Mouse (Mus musculus) liver, embryonic 13.5 days (tissue): Measurements from ENCODE around the gene Man2b2. TPM values are rescaled to one million over a fixed set of nuclear protein-coding genes. Genes with fewer than 3 reads are reported as not detected.

Source experiments
- ATAC-seq: fragments of 200-750 bp; cut with Nextera tagmentation; 2 replicates; pipeline ENCODE4 v1.8.0; 2017; ENCODE audit warnings: low read depth, mild to moderate bottlenecking, moderate number of reproducible peaks, moderate library complexity
- DNase-seq: peaks from one replicate; pipeline ENCODE4 v3.0.0; 2022
- H3K27ac ChIP-seq: fragments of 300-500 bp; sonication (generic); 2 replicates; pipeline ENCODE4 v1.5.1; 2015; ENCODE audit warnings: moderate library complexity, mild to moderate bottlenecking, inconsistent platforms
- H3K27me3 ChIP-seq: fragments of 300-500 bp; sonication (generic); 2 replicates; pipeline ENCODE4 v1.6.1; 2015; ENCODE audit warnings: mild to moderate bottlenecking, inconsistent platforms
- H3K36me3 ChIP-seq: fragments of 300-500 bp; sonication (generic); 2 replicates; pipeline ENCODE4 v1.6.1; 2015; ENCODE audit warnings: mild to moderate bottlenecking, inconsistent platforms
- H3K4me1 ChIP-seq: fragments of 300-500 bp; sonication (generic); replicated peaks from 2 replicates; pipeline ENCODE4 v1.6.1; 2015; ENCODE audit warnings: inconsistent platforms
- H3K4me2 ChIP-seq: fragments of 300-500 bp; sonication (generic); 2 replicates; pipeline ENCODE4 v1.6.1; 2015; ENCODE audit warnings: inconsistent platforms, mild to moderate bottlenecking, moderate library complexity
- H3K4me3 ChIP-seq: fragments of 300-500 bp; sonication (generic); replicated peaks from 2 replicates; pipeline ENCODE4 v1.5.1; 2015; ENCODE audit warnings: mild to moderate bottlenecking, inconsistent platforms
- H3K9ac ChIP-seq: fragments of 300-500 bp; sonication (generic); 2 replicates; pipeline ENCODE4 v1.6.1; 2015; ENCODE audit warnings: mild to moderate bottlenecking, inconsistent platforms
- H3K9me3 ChIP-seq: fragments of 300-500 bp; sonication (generic); replicated peaks from 2 replicates; pipeline ENCODE4 v1.6.1; 2016; ENCODE audit warnings: inconsistent platforms
- WGBS: fragments of 180-500 bp; shearing (Covaris S2); methylation state at CpG from one replicate; pipeline ENCODE4 v1.1.7; 2015; ENCODE audit not compliant: insufficient replicate concordance; 5-methylcytosine and 5-hydroxymethylcytosine counted together
- polyA plus RNA-seq: library from polyadenylated mRNA; unstranded; fragments of >200 nt; fragmentation: Nextera tagmentation; extraction: Ambion mirVana; gene quantifications from 2 replicates; pipeline ENCODE4 v1.2.1, GENCODE M21; 2015

The Man2b2 gene
- polyA plus RNA-seq, 1 experiment from 2014 or later, result 8.2 TPM

DNA sequence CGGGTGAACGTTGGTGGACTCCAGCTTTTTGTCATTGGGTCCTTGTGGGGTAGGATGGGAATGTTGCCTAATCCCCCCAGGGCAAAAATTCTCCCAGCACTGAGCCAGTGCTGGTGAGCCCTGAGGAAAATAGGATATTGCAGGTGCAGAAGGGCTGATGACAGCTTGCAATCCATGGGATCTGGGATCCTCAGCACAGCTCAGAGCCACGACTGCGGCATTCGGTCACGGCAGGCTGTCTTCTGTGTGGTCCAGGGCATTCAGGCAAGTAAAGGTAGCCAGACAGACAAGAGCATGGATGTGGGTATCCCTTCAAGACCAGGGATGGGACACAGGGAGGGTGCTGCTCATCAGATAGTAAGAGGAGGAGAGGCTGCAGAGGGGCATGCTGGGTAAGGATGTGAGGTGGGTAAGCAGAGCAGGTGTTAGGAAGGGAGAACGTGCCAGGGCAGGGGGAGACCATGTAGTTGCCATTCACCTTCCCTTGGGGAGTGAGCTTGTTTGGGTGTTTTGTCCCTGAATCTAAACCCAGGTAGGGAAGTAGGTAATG is 36.3 kb upstream of the Man2b2 start:
- H3K9ac ChIP-seq, result no peak overlapping the region
- no peaks in the 10 kb centered on the region for H3K9me3 ChIP-seq
- H3K36me3 ChIP-seq, result no peaks in the 10 kb centered on the region
- H3K4me3 ChIP-seq, result no peak overlapping the region
- DNase-seq (no peak), ATAC-seq (no peak)
- H3K4me2 ChIP-seq, result no peak overlapping the region
- WGBS, result 52% methylated on average over 7 of the region's 7 CpGs
- peaks cover 77% of the 10 kb centered on the region for H3K27me3 ChIP-seq
- H3K27ac ChIP-seq, result no peak overlapping the region
- no peaks in the 10 kb centered on the region for H3K4me1 ChIP-seq

DNA sequence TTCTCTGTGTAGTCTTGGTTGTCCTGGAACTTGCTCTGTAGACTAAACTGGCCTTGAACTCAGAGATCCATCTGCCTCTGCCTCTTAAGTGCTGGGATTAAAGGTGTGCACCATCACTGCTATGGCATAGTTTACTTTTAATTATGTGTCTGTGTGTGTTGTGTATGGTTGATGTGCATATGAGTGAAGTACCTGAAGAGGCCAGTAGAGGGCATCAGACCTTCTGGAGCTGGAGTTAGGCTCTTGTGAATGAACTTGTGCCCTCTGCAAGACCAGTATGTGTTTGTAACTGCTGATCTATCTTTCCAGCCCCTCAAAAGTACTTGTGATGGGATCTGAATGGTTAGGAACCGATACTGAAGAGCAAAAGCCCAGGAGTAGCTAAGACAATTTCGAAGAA is 30.6 kb upstream of the Man2b2 start:
- no peak overlapping the region for H3K4me2 ChIP-seq
- no peak overlapping the region for H3K27ac ChIP-seq
- peaks cover 20% of the 10 kb centered on the region for H3K27me3 ChIP-seq
- no peak overlapping the region for H3K9ac ChIP-seq
- DNase-seq, result no peak
- H3K4me3 ChIP-seq, result no peak overlapping the region
- 72% methylated on average over 2 of the region's 2 CpGs for WGBS
- no peaks in the 10 kb centered on the region for H3K9me3 ChIP-seq
- ATAC-seq, result no peak
- no peaks in the 10 kb centered on the region for H3K4me1 ChIP-seq
- no peaks in the 10 kb centered on the region for H3K36me3 ChIP-seq

DNA sequence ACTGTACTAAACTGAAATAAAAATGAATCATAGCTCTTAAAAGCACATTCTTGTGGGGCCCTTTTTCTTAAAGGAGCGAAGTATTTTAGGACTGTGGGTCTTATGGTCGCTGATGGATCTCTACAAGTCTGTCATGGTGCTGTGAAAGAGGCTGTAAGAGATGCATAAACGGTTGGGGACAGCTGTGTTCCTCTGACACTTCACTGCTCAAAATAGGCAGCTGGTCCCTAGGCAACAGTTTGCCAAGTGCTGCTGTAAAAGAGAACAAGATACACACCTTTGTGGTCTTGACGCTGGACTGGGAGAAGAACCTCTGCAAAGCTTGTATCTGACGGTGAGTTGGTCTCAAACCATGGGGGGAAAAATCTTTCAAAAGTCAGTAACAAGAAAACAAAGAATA is 27.1 kb upstream of the Man2b2 start:
- Histone ChIP-seq H3K9me3 (no peaks in the 10 kb centered on the region), H3K4me1 (no peaks in the 10 kb centered on the region)

DNA sequence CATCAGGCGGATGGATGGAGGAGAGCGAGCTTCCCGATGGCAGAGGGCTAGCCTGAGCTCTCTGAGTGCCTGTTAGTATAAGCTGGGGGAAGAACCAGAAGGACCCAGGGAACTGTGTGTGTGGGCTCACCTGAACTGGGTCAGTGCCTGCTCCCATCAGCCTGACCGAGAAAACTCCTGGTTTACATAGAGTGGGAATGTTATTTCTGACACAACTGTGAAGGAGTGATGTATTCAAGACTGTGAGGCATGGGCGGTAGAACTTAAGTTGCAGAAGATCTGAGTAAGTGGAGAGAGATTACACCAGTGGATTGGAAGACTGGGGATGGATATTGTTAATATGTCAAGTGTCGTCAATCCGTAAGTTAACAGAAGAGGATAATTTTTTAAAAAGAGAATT is 26.1 kb upstream of the Man2b2 start:
- ATAC-seq (no peak), DNase-seq (no peak)
- WGBS, result 75% methylated on average over 7 of the region's 7 CpGs
- Histone ChIP-seq H3K9ac (no peak overlapping the region), H3K4me1 (no peaks in the 10 kb centered on the region), H3K36me3 (no peaks in the 10 kb centered on the region), H3K9me3 (no peaks in the 10 kb centered on the region), H3K4me2 (no peak overlapping the region), H3K27ac (no peak overlapping the region), H3K27me3 (no peaks in the 10 kb centered on the region), H3K4me3 (no peak overlapping the region)

More for the DNA sequence above, 27.1 kb upstream of the Man2b2 start:
- H3K4me2 ChIP-seq, result no peak overlapping the region
- DNase-seq (no peak), ATAC-seq (no peak)
- H3K27me3 ChIP-seq, result no peaks in the 10 kb centered on the region; the same call in 1 of the 2 replicates
- H3K4me3 ChIP-seq, result no peak overlapping the region
- H3K27ac ChIP-seq, result no peak overlapping the region
- 58% methylated on average over 5 of the region's 5 CpGs for WGBS
- H3K9ac ChIP-seq, result no peak overlapping the region
- H3K36me3 ChIP-seq, result no peaks in the 10 kb centered on the region

DNA sequence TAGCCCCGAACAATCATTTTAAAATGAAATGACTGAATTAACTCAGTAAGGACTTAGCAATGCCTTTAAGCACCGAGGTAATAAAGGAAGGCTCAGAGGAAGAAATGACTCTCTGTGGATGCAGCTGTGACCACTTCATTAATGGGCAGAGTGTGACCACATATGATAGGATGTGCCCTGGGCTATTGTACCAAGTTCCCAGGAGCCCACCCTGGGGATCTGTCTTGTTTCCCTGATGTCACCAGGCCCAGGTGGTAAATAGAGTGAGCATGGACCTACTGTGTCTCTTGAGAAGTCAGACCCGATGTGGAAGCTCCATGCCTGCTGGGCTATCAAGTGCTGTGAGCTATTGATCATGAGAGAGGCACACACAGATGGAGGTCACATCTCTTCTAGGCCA is 24.7 kb upstream of the Man2b2 start:
- WGBS, result 53% methylated on average over 3 of the region's 3 CpGs
- H3K27me3 ChIP-seq, result no peaks in the 10 kb centered on the region
- DNase-seq (no peak), ATAC-seq (no peak)
- no peaks in the 10 kb centered on the region for H3K4me1 ChIP-seq
- no peak overlapping the region for H3K27ac ChIP-seq
- no peak overlapping the region for H3K4me3 ChIP-seq
- H3K36me3 ChIP-seq, result no peaks in the 10 kb centered on the region
- H3K4me2 ChIP-seq, result no peak overlapping the region
- H3K9me3 ChIP-seq, result no peaks in the 10 kb centered on the region
- no peak overlapping the region for H3K9ac ChIP-seq

DNA sequence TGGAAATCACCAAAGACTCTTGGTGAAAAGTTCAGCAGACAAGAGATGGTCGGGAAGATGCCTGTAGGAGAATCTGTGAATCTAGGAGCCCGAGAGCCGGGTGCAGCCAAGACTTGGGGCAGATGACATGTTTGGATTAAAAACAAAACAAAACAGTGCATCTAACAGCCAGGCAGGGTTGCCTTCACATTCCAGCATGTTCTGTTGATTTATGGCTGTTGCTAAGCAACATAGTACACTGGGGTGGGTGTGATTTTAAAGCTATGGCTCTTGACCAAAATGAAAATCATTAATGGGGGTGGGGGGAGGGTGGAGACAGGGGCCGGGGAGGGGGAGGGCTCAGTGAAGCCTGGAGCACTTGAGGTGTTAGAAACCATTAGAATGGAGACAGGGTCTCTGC is 21.1 kb upstream of the Man2b2 start:
- WGBS, result 45% methylated on average over 4 of the region's 4 CpGs

DNA sequence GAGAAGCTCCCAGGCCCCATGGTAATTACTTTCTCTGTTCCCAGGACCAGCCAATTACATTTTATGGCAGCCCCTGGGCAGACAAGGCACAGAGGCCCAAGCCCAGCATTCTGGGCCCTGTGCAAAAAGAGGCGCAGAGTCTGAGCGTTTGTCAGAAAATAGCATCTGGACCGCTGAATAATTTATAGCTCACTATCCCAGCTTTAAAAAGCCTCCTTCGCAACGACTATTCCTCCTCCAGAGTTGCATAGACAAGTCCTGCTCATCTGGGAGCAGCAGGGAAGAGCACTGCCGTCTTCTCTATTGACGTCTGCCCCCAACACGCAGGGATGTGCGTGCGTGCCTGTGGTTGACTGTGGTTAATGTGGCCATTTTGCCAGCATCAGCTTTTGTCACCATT is 14.0 kb upstream of the Man2b2 start:
- H3K36me3 ChIP-seq, result no peaks in the 10 kb centered on the region
- no peak overlapping the region for H3K27ac ChIP-seq
- DNase-seq (no peak), ATAC-seq (no peak)
- no peak overlapping the region for H3K4me2 ChIP-seq
- no peaks in the 10 kb centered on the region for H3K27me3 ChIP-seq
- no peaks in the 10 kb centered on the region for H3K4me1 ChIP-seq
- 74% methylated on average over 10 of the region's 10 CpGs for WGBS
- H3K9me3 ChIP-seq, result no peaks in the 10 kb centered on the region
- no peak overlapping the region for H3K9ac ChIP-seq
- H3K4me3 ChIP-seq, result no peak overlapping the region

More for the DNA sequence above, 21.1 kb upstream of the Man2b2 start:
- Histone ChIP-seq H3K9me3 (no peaks in the 10 kb centered on the region), H3K9ac (no peak overlapping the region), H3K4me1 (no peaks in the 10 kb centered on the region), H3K27ac (no peak overlapping the region), H3K36me3 (no peaks in the 10 kb centered on the region), H3K4me3 (no peak overlapping the region), H3K27me3 (no peaks in the 10 kb centered on the region), H3K4me2 (no peak overlapping the region)
- DNase-seq, result no peak
- no peak for ATAC-seq

DNA sequence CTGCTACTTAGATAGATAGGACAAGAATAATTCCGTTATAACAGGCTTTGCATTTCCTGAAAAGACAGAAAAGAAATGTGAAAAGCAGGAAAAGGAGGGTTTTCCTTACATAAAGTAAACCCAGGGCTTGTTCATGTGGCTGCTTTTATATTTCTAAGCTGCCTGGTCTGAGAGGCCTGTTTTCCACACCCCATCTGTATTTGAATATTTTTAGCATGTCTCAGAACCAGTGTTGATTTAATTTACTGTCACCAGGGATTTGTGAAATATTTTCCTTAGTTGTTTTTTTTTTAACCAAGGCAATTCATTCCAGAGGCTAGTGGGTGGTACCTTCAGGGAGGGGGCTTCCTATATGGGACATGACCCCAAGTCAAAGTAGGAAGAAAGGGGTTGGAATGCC is 11.2 kb upstream of the Man2b2 start:
- Histone ChIP-seq H3K9me3 (no peaks in the 10 kb centered on the region), H3K4me2 (no peak overlapping the region), H3K4me1 (no peaks in the 10 kb centered on the region), H3K27ac (no peak overlapping the region), H3K9ac (no peak overlapping the region), H3K4me3 (no peak overlapping the region), H3K27me3 (no peaks in the 10 kb centered on the region), H3K36me3 (no peaks in the 10 kb centered on the region)
- no peak for ATAC-seq
- DNase-seq, result no peak
- 22% methylated on average over 1 of the region's 1 CpGs for WGBS

DNA sequence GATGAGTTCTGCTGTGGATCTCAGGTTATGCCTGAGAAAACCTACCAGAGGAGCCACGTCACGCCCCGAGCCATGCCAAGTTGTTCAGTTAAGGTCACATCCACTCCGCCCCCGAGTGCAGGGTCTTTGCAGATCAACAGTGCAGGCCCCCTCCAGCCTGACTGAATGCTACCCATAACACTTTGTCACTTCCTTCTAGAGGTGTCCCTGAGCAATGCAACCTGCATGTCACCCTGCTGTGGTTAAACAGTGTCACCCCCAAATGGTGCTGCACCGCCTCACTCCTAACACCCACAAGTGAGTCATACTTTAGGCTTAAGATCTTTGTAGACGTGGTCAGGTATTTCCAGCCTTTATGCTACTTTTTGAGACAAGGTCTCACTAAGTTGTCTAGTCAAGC is 9.6 kb upstream of the Man2b2 start:
- H3K9me3 ChIP-seq, result no peaks in the 10 kb centered on the region
- no peak for ATAC-seq
- no peaks in the 10 kb centered on the region for H3K4me1 ChIP-seq
- no peak overlapping the region for H3K27ac ChIP-seq
- no peaks in the 10 kb centered on the region for H3K27me3 ChIP-seq
- no peak overlapping the region for H3K4me3 ChIP-seq
- H3K9ac ChIP-seq, result no peak overlapping the region
- no peak overlapping the region for H3K4me2 ChIP-seq
- 59% methylated on average over 7 of the region's 7 CpGs for WGBS
- H3K36me3 ChIP-seq, result no peaks in the 10 kb centered on the region
- DNase-seq, result no peak

DNA sequence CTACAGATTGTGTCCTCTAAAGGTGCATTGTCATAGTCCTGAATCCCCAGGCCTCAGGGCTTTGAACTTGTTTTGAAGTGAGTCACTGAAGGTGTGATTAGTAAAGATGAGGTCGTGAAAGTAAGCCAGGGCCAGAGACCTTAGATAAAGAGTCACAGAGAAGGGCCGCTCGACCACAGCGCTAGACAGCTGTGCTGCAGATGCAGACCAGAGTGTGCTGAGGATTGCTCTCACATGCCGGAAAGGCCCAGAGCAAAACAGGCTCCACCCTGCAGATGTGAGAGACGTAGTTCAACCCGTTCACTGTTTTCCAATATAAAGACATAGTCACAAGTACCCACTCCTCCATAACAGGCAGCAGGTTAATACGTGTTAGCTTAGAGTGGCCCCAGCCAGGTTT is 9.1 kb upstream of the Man2b2 start:
- H3K4me3 ChIP-seq, result no peak overlapping the region
- H3K9me3 ChIP-seq, result no peaks in the 10 kb centered on the region
- H3K36me3 ChIP-seq, result no peaks in the 10 kb centered on the region
- H3K4me1 ChIP-seq, result no peaks in the 10 kb centered on the region
- DNase-seq (no peak), ATAC-seq (no peak)
- H3K27me3 ChIP-seq, result no peaks in the 10 kb centered on the region
- H3K4me2 ChIP-seq, result no peak overlapping the region
- H3K27ac ChIP-seq, result no peak overlapping the region
- H3K9ac ChIP-seq, result no peak overlapping the region
- 57% methylated on average over 8 of the region's 8 CpGs for WGBS

DNA sequence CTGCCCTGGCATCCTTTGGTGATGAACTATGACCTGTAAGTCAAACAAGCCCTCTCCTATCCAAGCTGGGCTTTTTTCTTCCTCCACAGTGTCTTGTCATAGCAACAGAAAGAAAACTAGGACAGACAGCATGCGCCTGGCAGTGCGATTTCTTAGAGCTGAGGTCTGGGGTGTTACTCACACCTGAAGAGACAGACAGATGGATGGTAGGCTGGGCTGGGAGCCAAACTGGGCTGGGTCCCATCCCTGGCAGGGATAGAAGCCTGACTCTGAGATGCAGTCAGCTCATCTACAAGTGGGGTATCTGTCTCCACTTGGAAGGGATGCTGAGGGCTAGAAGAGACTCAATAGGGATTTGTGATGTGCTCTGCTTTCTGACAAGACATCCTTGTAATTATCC is 8.6 kb upstream of the Man2b2 start:
- H3K9ac ChIP-seq, result no peak overlapping the region
- no peak overlapping the region for H3K27ac ChIP-seq
- no peak overlapping the region for H3K4me2 ChIP-seq
- H3K9me3 ChIP-seq, result no peaks in the 10 kb centered on the region
- no peaks in the 10 kb centered on the region for H3K4me1 ChIP-seq
- ATAC-seq (no peak), DNase-seq (no peak)
- no peak overlapping the region for H3K4me3 ChIP-seq
- no peaks in the 10 kb centered on the region for H3K27me3 ChIP-seq
- 71% methylated on average over 2 of the region's 2 CpGs for WGBS
- H3K36me3 ChIP-seq, result no peaks in the 10 kb centered on the region

DNA sequence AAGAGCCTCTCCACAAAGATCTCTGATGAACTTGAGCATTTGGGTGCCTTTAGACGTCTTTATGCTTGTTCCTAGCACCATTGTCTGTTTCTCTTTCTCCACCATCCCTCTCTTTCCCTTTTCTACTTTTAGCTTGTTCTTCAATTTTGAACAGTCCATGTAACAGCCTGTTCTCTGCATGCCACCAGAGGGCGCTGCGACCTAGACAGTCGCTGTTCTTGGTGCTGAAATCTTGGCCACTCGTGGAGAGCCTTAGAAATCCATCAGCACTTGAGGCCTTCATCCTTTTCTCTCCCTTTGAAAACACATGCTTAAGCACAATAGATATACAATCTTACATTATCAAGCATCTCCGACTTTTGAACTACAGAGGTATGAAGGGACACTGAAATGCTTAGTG is 5.5 kb upstream of the Man2b2 start:
- DNase-seq (no peak), ATAC-seq (no peak)
- WGBS, result 2% methylated on average over 6 of the region's 6 CpGs
- Histone ChIP-seq H3K36me3 (no peaks in the 10 kb centered on the region), H3K27me3 (no peaks in the 10 kb centered on the region), H3K4me3 (no peak overlapping the region), H3K9ac (no peak overlapping the region), H3K4me1 (0 out of 2 replicates have a peak, but pooled peaks cover 2% of the 10 kb centered on the region), H3K9me3 (no peaks in the 10 kb centered on the region), H3K4me2 (no peak overlapping the region), H3K27ac (no peak overlapping the region)
